Mouse (Mus musculus) ES-Bruce4 (cell line): ENCODE measurements around the gene Alyref.

ENCODE experiments used
- CTCF ChIP-seq: IDR thresholded peaks from one replicate; pipeline ENCODE4 v1.8.1; 2011; ENCODE audit warnings: low read depth, low read length
- EP300 ChIP-seq: IDR thresholded peaks from 2 replicates; pipeline ENCODE4 v1.6.1; 2011; ENCODE audit warnings: low read depth, low read length; ENCODE audit not compliant: insufficient read depth
- POLR2A ChIP-seq: IDR thresholded peaks from one replicate; pipeline ENCODE4 v1.8.1; 2011; ENCODE audit warnings: low read length; ENCODE audit not compliant: insufficient read depth

DNA sequence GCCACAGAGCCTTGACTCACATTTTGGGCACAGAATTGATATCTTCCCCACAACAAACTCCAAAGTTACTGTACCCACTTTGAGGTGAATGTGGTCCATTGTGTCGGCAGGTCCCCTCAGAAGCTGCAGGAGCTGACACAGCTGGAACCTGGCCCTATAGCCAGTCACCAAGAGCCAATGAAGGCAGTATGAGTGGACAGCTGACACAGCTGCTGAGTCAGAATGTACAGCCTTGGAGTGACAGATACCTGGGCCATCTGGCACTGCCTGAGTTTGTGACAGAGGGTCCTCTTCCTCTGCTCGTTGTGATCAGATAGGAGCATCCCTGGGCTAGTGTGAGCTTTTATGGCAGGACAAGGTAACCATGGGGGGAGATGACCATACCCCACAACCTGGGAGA, 42.9 kb downstream of the Alyref start:
- TF ChIP-seq CTCF (no peak), POLR2A (no peak), EP300 (no peak)
